Mouse (Mus musculus) heart, embryonic 15.5 days (tissue): ENCODE data around the gene Fbxl15. TPM values are rescaled to one million over a fixed set of nuclear protein-coding genes. Genes with fewer than 3 reads are reported as not detected.

ENCODE experiments used
- ATAC-seq: fragments of 200-750 bp; cut with Nextera tagmentation; replicated peaks from 2 replicates; pipeline ENCODE4 v1.8.0; 2017; ENCODE audit warnings: low read depth, moderate TSS enrichment; ENCODE audit not compliant: insufficient number of reproducible peaks, insufficient read depth, low FRiP score
- H3K27ac ChIP-seq: fragments of 300-500 bp; sonication (generic); 2 replicates; pipeline ENCODE4 v1.5.1; 2015; ENCODE audit warnings: mild to moderate bottlenecking, inconsistent platforms
- H3K27me3 ChIP-seq: fragments of 300-500 bp; sonication (generic); 2 replicates; pipeline ENCODE4 v1.6.1; 2015; ENCODE audit warnings: inconsistent platforms
- H3K36me3 ChIP-seq: fragments of 300-500 bp; sonication (generic); 2 replicates; pipeline ENCODE4 v1.6.1; 2015; ENCODE audit warnings: mild to moderate bottlenecking, inconsistent platforms
- H3K4me1 ChIP-seq: fragments of 300-500 bp; sonication (generic); replicated peaks from 2 replicates; pipeline ENCODE4 v1.6.1; 2015; ENCODE audit warnings: inconsistent platforms
- H3K4me2 ChIP-seq: fragments of 300-500 bp; sonication (generic); 2 replicates; pipeline ENCODE4 v1.6.1; 2015; ENCODE audit warnings: inconsistent platforms, mild to moderate bottlenecking, moderate library complexity
- H3K4me3 ChIP-seq: fragments of 300-500 bp; sonication (generic); 2 replicates; pipeline ENCODE4 v1.5.1; 2015; ENCODE audit warnings: mild to moderate bottlenecking, inconsistent platforms
- H3K9ac ChIP-seq: fragments of 300-500 bp; sonication (generic); 2 replicates; pipeline ENCODE4 v1.6.1; 2015; ENCODE audit warnings: mild to moderate bottlenecking, inconsistent platforms
- H3K9me3 ChIP-seq: fragments of 300-500 bp; sonication (generic); replicated peaks from 2 replicates; pipeline ENCODE4 v1.6.1; 2016; ENCODE audit warnings: inconsistent platforms
- WGBS: fragments of 180-500 bp; shearing (Covaris S2); methylation state at CpG from one replicate; pipeline ENCODE4 v1.1.7; 2015; ENCODE audit warnings: mixed read lengths; 5-methylcytosine and 5-hydroxymethylcytosine counted together
- microRNA counts: library from miRNA; unstranded; fragments of <30 nt; microRNA quantifications from one replicate; lab custom pipeline; 2016
- microRNA-seq: library from miRNA; unstranded; fragments of <30 nt; microRNA quantifications from one replicate; pipeline ENCODE4, GENCODE M21; 2016
- polyA plus RNA-seq: library from polyadenylated mRNA; unstranded; fragments of >200 nt; fragmentation: Nextera tagmentation; extraction: Ambion mirVana; gene quantifications from 2 replicates; pipeline ENCODE4 v1.2.1, GENCODE M21; 2015

The Fbxl15 gene
- polyA plus RNA-seq, 1 experiment from 2014 or later = 10.5 TPM

DNA sequence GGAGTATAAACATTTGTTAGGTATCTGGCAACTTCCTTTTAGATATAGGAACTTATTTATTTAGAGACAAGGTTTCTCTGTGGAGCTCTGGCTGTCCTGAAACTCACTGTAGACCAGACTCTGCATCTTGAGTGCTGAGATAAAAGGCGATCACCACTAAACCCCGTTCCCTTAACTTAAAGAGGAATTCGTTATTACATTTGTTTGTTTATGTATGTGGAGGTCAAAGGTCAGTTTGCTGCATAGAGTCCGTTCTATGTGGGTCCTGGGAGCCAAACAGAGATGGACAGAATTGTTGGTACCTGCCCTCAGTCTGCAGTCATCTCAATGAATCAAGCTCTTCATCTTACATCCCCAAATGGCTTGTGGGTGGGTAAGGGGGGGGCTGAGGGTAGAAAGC lies 47.9 kb downstream of the Fbxl15 start:
- Histone ChIP-seq H3K9me3 (no peaks in the 10 kb centered on the region), H3K9ac (no peak overlapping the region), H3K27me3 (no peaks in the 10 kb centered on the region), H3K4me2 (no peak overlapping the region), H3K36me3 (peaks cover 42% of the 10 kb centered on the region), H3K4me1 (peaks cover 6% of the 10 kb centered on the region; the same call in 1 of the 2 replicates), H3K4me3 (no peak overlapping the region), H3K27ac (no peak overlapping the region)
- no peak for ATAC-seq
- WGBS = 46% methylated on average over 4 of the region's 4 CpGs

MicroRNAs within 50 kb of the gene (microRNA counts, 519-probe panel; counts per million panel counts)
- 2,547 counts per million, percentile 54 among the panel's probes with 10 or more counts for microRNA mmu-miR-146b (lab: Ali Mortazavi, UCI)

Small RNA genes lying within 50 kb of the gene (microRNA-seq; reads per million reads assigned to microRNA genes)
- not detected for gene Mir146b

Other genes starting within 250 kb of the Fbxl15 start
- gene Elovl3, start 196.3 kb upstream of the Fbxl15 start, polyA plus RNA-seq = not detected in 2 replicates
- 0.39 and 0.48 TPM in 2 replicates for gene Pitx3, start 179.9 kb upstream of the Fbxl15 start, polyA plus RNA-seq
- 41.2 and 48.2 TPM in 2 replicates for gene Gbf1, start 175.7 kb upstream of the Fbxl15 start, polyA plus RNA-seq
- gene Nfkb2, start 23.9 kb upstream of the Fbxl15 start, polyA plus RNA-seq = 7.7 and 13.5 TPM in 2 replicates
- gene Psd, start 1.0 kb upstream of the Fbxl15 start, polyA plus RNA-seq = 4.5 and 6.8 TPM in 2 replicates
- gene Cuedc2, start 10.5 kb downstream of the Fbxl15 start, polyA plus RNA-seq = 118 and 139 TPM in 2 replicates
- 4.1 and 7.5 TPM in 2 replicates for gene Mfsd13a, start 12.9 kb downstream of the Fbxl15 start, polyA plus RNA-seq
- 0.67 and 1.1 TPM in 2 replicates for gene 2310034G01Rik, start 22.1 kb downstream of the Fbxl15 start, polyA plus RNA-seq
- gene Actr1a, start 67.6 kb downstream of the Fbxl15 start, polyA plus RNA-seq = 103 and 122 TPM in 2 replicates
- gene Sufu, start 68.7 kb downstream of the Fbxl15 start, polyA plus RNA-seq = 15.2 and 20.6 TPM in 2 replicates
- 15.9 and 19.2 TPM in 2 replicates for gene Trim8, start 173.5 kb downstream of the Fbxl15 start, polyA plus RNA-seq
- 86.9 and 91.8 TPM in 2 replicates for gene Arl3, start 245.0 kb downstream of the Fbxl15 start, polyA plus RNA-seq
- 8.8 and 10.9 TPM in 2 replicates for gene Sfxn2, start 245.2 kb downstream of the Fbxl15 start, polyA plus RNA-seq